Mouse (Mus musculus) MEL (cell line): ENCODE data around the gene Nobox.

ENCODE experiments used
- CTCF ChIP-seq, 3 experiments: IDR thresholded peaks in 2 of 3; conservative IDR thresholded peaks in 1 of 3; 2 replicates each; pipeline ENCODE4 v1.5.1; 2011 to 2012; ENCODE audit warnings: low read length in 3 of 3, low read depth in 2 of 3, mild to moderate bottlenecking in 2 of 3, improper control_type of control experiment in 1 of 3, inconsistent platforms in 1 of 3, mixed read lengths in 1 of 3, moderate library complexity in 1 of 3; ENCODE audit not compliant: control insufficient read depth in 1 of 3, insufficient read depth in 1 of 3, poor library complexity in 1 of 3, severe bottlenecking in 1 of 3
- JUND ChIP-seq: IDR thresholded peaks from 2 replicates; pipeline ENCODE4 v1.6.1; 2011; ENCODE audit warnings: low read depth, mild to moderate bottlenecking, improper control_type of control experiment, low read length
- UBTF ChIP-seq: IDR thresholded peaks from 2 replicates; pipeline ENCODE4 v1.6.1; 2012; ENCODE audit warnings: low read depth, mild to moderate bottlenecking, inconsistent platforms, low read length, improper control_type of control experiment, moderate library complexity, borderline replicate concordance; ENCODE audit not compliant: insufficient read depth

DNA sequence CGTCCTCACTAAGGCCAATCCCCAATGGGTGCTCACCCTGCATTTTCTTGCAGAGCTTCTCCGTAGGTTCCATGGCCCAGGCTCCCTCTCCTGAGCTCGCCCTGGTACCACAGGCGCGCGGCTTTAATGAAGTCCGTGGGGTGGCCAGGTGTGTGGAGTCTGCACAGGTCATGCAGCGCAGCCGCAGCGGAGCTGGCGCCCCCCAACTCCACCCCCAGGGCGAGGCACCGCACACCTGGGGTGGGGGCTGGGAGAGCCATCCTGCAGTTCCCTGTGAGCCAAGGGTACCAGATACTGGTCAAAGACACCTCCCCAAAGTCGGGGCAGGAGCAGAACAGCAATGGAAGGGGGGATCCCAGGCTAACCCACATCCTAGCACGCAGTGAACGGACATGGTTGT is at the start of gene Nobox:
- no peak for TF ChIP-seq JUND
- TF ChIP-seq UBTF: no peak
- TF ChIP-seq CTCF (IDR thresholded peaks at IDR 0.05 in 2 of 3, conservative IDR thresholded peaks at IDR 0.05 in 1 of 3; ENCODE audit: control insufficient read depth in 1 of 3, insufficient read depth in 1 of 3, low read depth in 2 of 3, low read length in 3 of 3, poor library complexity in 1 of 3, severe bottlenecking in 1 of 3): no peak
